Mouse (Mus musculus): ENCODE data around the gene Guk1.

- no peak for TF ChIP-seq CTCF (IDR thresholded peaks at IDR 0.05; ENCODE audit: control insufficient read depth, insufficient read depth, insufficient read length)
- no peak for TF ChIP-seq MAX (IDR thresholded peaks at IDR 0.05)
- no peak for TF ChIP-seq MYOD1 (IDR thresholded peaks at IDR 0.05; ENCODE audit: control insufficient read depth, insufficient read length, low read depth)
- no peak for TF ChIP-seq USF1 (IDR thresholded peaks at IDR 0.05; ENCODE audit: low read depth)
- no peak for TF ChIP-seq CEBPB (IDR thresholded peaks at IDR 0.05; ENCODE audit: low read depth)
- TF ChIP-seq MYOG (IDR thresholded peaks at IDR 0.05; ENCODE audit: control insufficient read depth, extremely low read depth, insufficient read length), result no peak
These were observed 10.3 kb upstream of the Guk1 start, which contains the start of gene Mrpl55 for GRCm38 (mm10) chr11:59202081-59202995.

Data from C2C12 (cell line).